Mouse (Mus musculus): ENCODE measurements at regions not wholly inside any gene's neighbourhood (a gene's known extent, or its start where the extent isn't known, plus 50 kb on each side); places are given as distances from the start of the nearest gene placed in this dataset.

DNA sequence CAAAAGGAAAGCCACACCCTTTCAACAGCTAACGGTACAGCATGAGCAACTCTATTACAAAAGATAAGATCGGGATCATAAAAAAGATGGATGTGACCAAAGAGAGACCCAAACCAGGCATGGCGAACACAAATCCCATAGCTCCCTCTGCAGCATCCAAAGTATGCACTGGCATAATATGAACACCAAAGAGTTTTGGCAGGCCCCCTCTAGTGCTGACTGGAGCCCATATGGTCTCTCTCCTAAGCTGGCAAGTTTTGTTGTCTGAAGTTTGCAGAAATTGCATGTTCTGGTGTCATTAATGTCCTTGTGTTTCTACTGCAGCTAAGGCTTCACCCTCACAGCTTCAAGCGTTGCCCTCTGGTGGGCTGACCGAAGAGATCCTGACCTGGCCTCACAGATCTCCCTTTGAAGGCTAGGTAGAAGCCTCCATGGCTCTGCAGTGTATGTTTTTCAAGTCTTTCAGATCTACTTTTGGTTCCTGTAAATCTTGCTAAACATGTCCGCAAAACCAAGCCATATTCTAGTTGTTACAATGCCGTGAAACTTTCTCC is 75.7 kb upstream of the Bcl2l14 start:
- H3K4me3 ChIP-seq = no peak overlapping the region
- H3K27me3 ChIP-seq (ENCODE audit: poor library complexity, severe bottlenecking) = no peaks in the 10 kb centered on the region
- H3K36me3 ChIP-seq (replicated peaks) = no peaks in the 10 kb centered on the region
- DNase-seq (ENCODE audit: extremely low spot score, low spot score) = no peak
- WGBS = 93% methylated on average over 7 of the region's 7 CpGs
- H3K9me3 ChIP-seq = no peaks in the 10 kb centered on the region
- no peaks in the 10 kb centered on the region for H3K4me1 ChIP-seq
- H3K27ac ChIP-seq = no peak overlapping the region

DNA sequence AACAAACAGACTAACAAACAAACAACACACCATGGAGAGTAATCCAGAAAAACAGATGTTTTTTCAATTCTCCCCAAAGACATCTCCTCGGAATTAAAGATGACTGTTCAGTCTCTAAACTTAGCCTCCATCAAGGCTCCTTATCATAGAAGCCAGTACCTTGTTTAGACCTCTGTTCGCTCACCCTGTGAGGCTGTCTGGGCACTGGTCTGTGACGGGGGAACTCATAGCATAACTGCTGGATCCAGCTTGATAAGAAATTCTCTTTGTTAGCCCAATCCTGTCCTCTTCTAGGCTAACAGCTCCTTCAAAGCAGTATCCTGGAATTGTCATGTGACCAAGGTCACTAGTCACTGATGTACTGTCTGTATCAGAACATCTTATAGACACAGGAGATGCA is 72.1 kb upstream of the Bcl2l14 start:
- no peak for DNase-seq (ENCODE audit: extremely low spot score, low spot score)
- no peaks in the 10 kb centered on the region for H3K36me3 ChIP-seq (replicated peaks)
- H3K4me3 ChIP-seq = no peak overlapping the region
- WGBS = 82% methylated on average over 3 of the region's 3 CpGs
- H3K4me1 ChIP-seq = no peaks in the 10 kb centered on the region
- no peaks in the 10 kb centered on the region for H3K27me3 ChIP-seq (ENCODE audit: poor library complexity, severe bottlenecking)
- no peaks in the 10 kb centered on the region for H3K9me3 ChIP-seq
- H3K27ac ChIP-seq = no peak overlapping the region

DNA sequence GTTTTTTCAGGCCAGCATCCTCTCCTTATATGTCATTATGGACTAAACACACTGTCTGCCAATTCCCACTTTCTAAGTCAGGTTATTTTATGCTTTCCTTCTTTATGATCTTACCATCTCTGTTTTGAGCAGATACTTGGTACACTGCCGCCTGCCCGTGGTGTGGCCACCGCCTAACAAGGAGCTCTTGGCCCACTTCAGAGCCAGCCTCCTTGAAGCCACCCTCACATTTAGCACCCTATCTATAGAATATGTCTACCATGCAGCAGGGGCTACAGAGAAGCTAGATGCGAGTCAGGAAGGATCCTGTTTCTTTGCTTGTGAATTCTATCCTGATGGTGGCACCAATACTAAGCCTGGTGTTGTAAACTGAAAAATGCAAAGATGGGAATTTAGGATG is 70.6 kb upstream of the Bcl2l14 start:
- Histone ChIP-seq H3K9me3 (no peaks in the 10 kb centered on the region), H3K27me3 (ENCODE audit: poor library complexity, severe bottlenecking) (no peaks in the 10 kb centered on the region), H3K27ac (no peak overlapping the region), H3K4me1 (peaks cover 10% of the 10 kb centered on the region), H3K36me3 (replicated peaks) (no peaks in the 10 kb centered on the region), H3K4me3 (no peak overlapping the region)
- no peak for DNase-seq (ENCODE audit: extremely low spot score, low spot score)
- 92% methylated on average over 4 of the region's 4 CpGs for WGBS

DNA sequence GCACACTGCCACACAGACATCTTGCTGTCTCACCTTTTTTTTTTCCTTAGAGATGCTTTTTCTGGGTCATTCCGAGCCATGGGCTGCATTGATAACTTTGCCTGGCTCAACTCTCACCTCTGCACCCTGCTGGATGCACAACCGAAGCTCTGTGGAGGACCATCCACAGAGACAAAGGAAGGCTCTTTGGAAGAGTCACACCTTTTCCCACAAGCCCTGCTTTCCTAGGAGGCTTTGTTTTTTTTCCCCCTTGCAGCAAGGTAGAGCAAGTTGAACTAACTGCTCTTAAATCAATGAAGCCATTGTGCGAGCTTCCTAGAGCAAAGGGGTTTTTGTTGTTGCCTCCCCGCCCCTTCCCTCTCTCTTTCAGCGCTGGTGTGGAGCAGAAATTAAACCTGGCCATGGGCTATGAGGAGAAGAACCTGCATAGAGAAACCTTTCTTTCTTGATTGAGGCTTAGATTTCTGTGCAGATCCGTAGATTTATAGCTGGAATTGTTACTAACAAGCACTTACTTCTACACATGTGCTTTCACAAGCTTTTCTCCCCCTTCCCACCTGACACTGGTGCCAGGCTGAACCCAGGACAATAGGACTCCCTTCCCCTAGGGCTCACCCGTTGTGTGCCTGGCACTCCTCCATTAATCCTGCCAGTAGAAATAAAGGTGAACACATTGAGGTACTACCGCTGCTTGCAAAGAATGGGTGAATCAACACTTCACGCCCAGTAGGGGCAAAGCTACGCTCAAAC is 66.4 kb upstream of the Bcl2l14 start:
- 52% methylated on average over 10 of the region's 10 CpGs for WGBS
- DNase-seq (ENCODE audit: extremely low spot score, low spot score) = no peak
- no peaks in the 10 kb centered on the region for H3K36me3 ChIP-seq (replicated peaks)
- no peak overlapping the region for H3K4me3 ChIP-seq
- H3K27me3 ChIP-seq (ENCODE audit: poor library complexity, severe bottlenecking) = no peaks in the 10 kb centered on the region
- H3K9me3 ChIP-seq = no peaks in the 10 kb centered on the region
- H3K4me1 ChIP-seq = peaks cover 10% of the 10 kb centered on the region
- peak overlapping the region; percentile 56; the same call in 1 of the 2 replicates for H3K27ac ChIP-seq

DNA sequence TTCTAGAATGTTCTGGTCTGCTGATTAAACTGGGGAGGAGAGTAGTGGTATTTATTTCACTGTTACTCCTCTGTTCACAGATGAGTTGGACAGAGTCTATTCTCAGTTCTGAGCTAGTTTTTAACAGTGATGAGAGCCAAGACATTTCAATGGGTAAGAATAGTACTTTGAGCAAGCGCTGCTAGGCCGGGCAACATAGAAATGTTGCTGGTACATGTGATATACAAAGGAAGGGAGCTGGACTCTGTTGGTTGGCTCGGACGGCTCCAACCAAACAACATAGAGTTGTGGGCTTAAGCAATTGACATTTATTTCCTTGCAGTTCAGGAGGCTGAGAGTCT is 65.8 kb upstream of the Bcl2l14 start:
- 93% methylated on average over 4 of the region's 4 CpGs for WGBS
- Histone ChIP-seq H3K4me1 (peaks cover 10% of the 10 kb centered on the region), H3K27ac (peak overlapping the region; percentile 56; the same call in 1 of the 2 replicates)

DNA sequence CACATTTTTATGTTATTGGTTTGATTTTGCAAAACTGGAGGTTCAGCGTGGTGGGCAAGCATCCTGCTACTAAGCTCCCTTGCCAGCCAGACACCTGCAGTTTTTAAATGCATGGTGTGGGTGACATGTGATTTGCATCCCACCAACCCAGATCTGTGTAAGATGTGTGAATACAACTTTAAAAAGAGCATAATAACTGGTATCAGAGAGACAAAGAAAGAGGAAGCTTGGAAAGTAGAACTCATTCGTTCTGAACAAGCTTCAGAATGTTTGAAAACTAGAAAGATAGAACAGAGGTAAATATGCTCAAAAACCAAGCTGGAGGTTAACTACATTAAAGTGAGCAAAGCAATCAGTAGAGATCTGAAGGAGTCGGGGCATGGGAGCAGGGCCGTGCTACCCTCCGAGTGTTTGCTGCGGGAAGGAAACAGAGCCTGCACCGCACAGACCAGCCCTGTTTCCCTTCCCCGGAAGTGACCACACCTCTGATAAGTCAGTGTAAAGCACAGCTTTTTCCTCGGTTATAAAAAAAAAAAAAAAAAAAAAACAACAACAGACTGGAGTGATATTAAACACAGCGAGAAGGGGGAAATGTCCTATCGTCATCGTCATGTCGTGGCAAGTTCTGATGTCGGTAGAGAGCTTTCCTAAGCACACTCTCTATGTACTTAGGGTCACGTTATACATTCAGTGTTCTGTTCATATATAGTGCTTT is 63.2 kb upstream of the Bcl2l14 start:
- Histone ChIP-seq H3K9me3 (no peaks in the 10 kb centered on the region), H3K27ac (no peak overlapping the region), H3K4me1 (peaks cover 10% of the 10 kb centered on the region), H3K4me3 (no peak overlapping the region), H3K27me3 (ENCODE audit: poor library complexity, severe bottlenecking) (no peaks in the 10 kb centered on the region), H3K36me3 (replicated peaks) (no peaks in the 10 kb centered on the region)
- WGBS = 88% methylated on average over 15 of the region's 15 CpGs
- DNase-seq (ENCODE audit: extremely low spot score, low spot score) = no peak

More for the DNA sequence above, 65.8 kb upstream of the Bcl2l14 start:
- Histone ChIP-seq H3K9me3 (no peaks in the 10 kb centered on the region), H3K36me3 (replicated peaks) (no peaks in the 10 kb centered on the region), H3K27me3 (ENCODE audit: poor library complexity, severe bottlenecking) (no peaks in the 10 kb centered on the region), H3K4me3 (no peak overlapping the region)
- no peak for DNase-seq (ENCODE audit: extremely low spot score, low spot score)

DNA sequence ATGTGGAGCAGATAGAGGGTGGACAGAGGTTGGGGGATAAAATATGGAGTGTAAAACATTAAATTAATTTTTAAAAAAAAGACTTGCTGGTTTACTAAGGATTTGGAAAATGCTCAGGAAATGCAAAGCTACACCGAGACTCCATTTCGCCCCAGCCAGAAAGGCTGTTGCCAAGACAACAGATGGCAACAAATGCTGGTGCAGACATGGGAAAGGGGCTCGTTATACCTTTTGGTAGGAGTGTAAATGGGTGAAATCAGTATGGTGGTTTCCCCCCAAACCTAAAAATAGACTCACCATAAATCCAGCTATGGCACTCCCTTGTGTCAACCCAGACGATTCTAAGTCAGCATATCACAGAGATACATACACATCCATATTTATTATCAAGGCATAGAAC is 60.4 kb upstream of the Bcl2l14 start:
- H3K27ac ChIP-seq = no peak overlapping the region
- whole genome bisulfite sequencing = 84% methylated on average over 4 of the region's 4 CpGs

DNA sequence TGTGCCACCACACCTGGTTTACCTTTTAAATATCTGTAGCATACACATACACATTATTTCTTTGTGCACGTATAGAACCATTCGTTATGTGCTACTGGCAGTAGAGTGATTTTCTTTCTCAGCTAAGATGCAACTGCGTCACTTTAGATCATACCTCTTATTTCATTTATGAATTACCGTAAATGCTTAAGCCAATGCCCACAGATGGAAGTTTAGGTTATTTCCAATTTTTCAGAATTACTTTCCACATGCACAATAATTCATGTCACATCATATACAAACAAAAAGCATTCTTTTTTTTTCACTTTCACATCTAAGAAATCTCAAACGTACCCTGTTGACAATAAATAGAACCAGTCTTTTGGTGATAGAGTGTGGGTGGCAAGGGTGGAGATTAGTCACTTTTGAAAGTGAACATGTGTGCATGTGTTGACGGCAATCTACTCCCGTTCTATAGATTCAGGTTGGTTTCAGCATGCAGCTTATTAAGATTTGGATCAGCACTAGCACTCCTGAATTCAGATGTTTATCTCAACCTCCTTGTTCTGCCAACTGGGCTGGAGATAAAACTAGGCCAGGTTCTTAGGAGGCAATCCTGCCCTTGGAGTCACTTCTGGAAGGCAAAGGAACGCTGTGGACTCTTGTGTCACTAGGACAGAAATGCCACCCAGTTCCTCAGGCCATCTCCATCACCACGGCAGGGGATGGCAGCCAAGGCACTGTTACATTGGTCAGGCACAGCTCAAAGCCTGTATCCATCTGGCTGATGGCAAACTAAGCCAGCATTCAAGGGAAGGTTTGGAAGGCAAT is 53.1 kb upstream of the Bcl2l14 start:
- Histone ChIP-seq H3K27ac (no peak overlapping the region), H3K9me3 (no peaks in the 10 kb centered on the region), H3K36me3 (replicated peaks) (no peaks in the 10 kb centered on the region), H3K27me3 (ENCODE audit: poor library complexity, severe bottlenecking) (no peaks in the 10 kb centered on the region), H3K4me1 (no peaks in the 10 kb centered on the region), H3K4me3 (no peak overlapping the region)
- no peak for DNase-seq (ENCODE audit: extremely low spot score, low spot score)
- WGBS = 91% methylated on average over 9 of the region's 9 CpGs

More for the DNA sequence above, 60.4 kb upstream of the Bcl2l14 start:
- no peak for DNase-seq (ENCODE audit: extremely low spot score, low spot score)
- Histone ChIP-seq H3K4me1 (no peaks in the 10 kb centered on the region), H3K9me3 (no peaks in the 10 kb centered on the region), H3K4me3 (no peak overlapping the region), H3K27me3 (ENCODE audit: poor library complexity, severe bottlenecking) (no peaks in the 10 kb centered on the region), H3K36me3 (replicated peaks) (no peaks in the 10 kb centered on the region)

DNA sequence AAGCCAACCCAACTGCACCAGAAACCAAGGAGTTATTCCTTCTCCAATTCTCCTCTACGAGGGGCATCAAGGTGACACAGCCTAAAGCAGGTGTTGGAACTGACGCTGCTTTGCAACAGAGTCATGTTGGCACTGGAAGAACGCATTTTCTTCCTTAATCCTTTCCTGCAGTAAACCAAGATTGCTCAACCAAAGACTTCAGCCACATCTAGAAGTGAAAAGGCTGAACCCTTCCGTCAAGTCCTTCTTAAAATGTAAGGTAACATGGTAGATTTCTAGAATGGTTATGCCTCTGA is 52.6 kb upstream of the Bcl2l14 start:
- 88% methylated on average over 4 of the region's 4 CpGs for WGBS
- Histone ChIP-seq H3K36me3 (replicated peaks) (no peaks in the 10 kb centered on the region), H3K4me1 (no peaks in the 10 kb centered on the region), H3K27me3 (ENCODE audit: poor library complexity, severe bottlenecking) (no peaks in the 10 kb centered on the region), H3K27ac (no peak overlapping the region), H3K4me3 (no peak overlapping the region), H3K9me3 (no peaks in the 10 kb centered on the region)
- DNase-seq (ENCODE audit: extremely low spot score, low spot score) = no peak
